Mouse (Mus musculus) small intestine, adult 2 months (tissue): ENCODE measurements around the gene Dnaja2.

ENCODE experiments used
- CTCF ChIP-seq: fragments of 200-500 bp; IDR thresholded peaks from 2 replicates; pipeline ENCODE4 v1.5.1; 2012; ENCODE audit warnings: low read depth, mild to moderate bottlenecking, control low read depth, inconsistent platforms, low read length, moderate library complexity, mixed read lengths; ENCODE audit not compliant: insufficient replicate concordance, insufficient read length; ENCODE audit errors: extremely low read depth
- POLR2A ChIP-seq: fragments of 200-500 bp; IDR thresholded peaks from 2 replicates; pipeline ENCODE4 v1.6.1; 2012; ENCODE audit warnings: low read depth, mild to moderate bottlenecking, control low read depth, inconsistent platforms, low read length, moderate library complexity

DNA sequence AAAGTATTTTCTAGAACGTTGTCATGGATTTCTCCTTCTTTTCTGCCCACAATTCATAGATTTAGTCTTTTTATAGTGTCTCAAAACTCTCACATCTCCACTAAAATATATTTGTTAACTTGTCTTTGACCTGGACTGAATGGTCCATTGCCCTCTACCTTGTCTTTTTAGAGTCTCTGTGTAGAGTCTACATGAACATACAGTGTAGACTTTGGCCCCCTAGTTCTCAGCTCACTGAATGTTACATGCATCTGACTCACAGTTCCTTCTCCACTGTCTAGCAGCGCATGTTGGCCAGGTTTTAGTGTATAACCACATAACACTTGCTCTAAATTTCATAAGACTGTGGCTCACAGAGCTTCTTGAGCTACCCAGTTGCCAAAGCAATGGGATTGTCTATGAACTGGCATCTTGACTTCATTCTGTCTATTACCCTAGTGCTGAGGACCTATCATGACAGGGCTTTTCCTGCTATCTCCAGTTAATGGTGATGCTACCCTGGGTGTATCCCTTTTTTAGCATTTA is 18.9 kb upstream of the Dnaja2 start:
- TF ChIP-seq CTCF (no peak), POLR2A (no peak)
